Mouse (Mus musculus) neural tube, embryonic 13.5 days (tissue): ENCODE data around the gene Cd86. TPM values are rescaled to one million over a fixed set of nuclear protein-coding genes. Genes with fewer than 3 reads are reported as not detected.

Experiments
- ATAC-seq: fragments of 200-750 bp; cut with Nextera tagmentation; 2 replicates; pipeline ENCODE4 v1.8.0; 2017; ENCODE audit warnings: low read depth, mild to moderate bottlenecking, moderate TSS enrichment, moderate library complexity
- H3K27ac ChIP-seq: fragments of 300-500 bp; sonication (generic); replicated peaks from 2 replicates; pipeline ENCODE4 v1.5.1; 2015; ENCODE audit warnings: moderate library complexity, mild to moderate bottlenecking, inconsistent platforms
- H3K27me3 ChIP-seq: fragments of 300-500 bp; sonication (generic); 2 replicates; pipeline ENCODE4 v1.6.1; 2015; ENCODE audit warnings: mild to moderate bottlenecking, inconsistent platforms
- H3K36me3 ChIP-seq: fragments of 300-500 bp; sonication (generic); 2 replicates; pipeline ENCODE4 v1.6.1; 2015; ENCODE audit warnings: mild to moderate bottlenecking, inconsistent platforms
- H3K4me1 ChIP-seq: fragments of 300-500 bp; sonication (generic); replicated peaks from 2 replicates; pipeline ENCODE4 v1.6.1; 2015; ENCODE audit warnings: inconsistent platforms
- H3K4me2 ChIP-seq: fragments of 300-500 bp; sonication (generic); 2 replicates; pipeline ENCODE4 v1.6.1; 2015; ENCODE audit warnings: inconsistent platforms, mild to moderate bottlenecking, moderate library complexity
- H3K4me3 ChIP-seq: fragments of 300-500 bp; sonication (generic); 2 replicates; pipeline ENCODE4 v1.5.1; 2015; ENCODE audit warnings: mild to moderate bottlenecking, inconsistent platforms
- H3K9ac ChIP-seq: fragments of 300-500 bp; sonication (generic); 2 replicates; pipeline ENCODE4 v1.6.1; 2015; ENCODE audit warnings: moderate library complexity, mild to moderate bottlenecking, inconsistent platforms
- H3K9me3 ChIP-seq: fragments of 300-500 bp; sonication (generic); 2 replicates; pipeline ENCODE4 v1.6.1; 2016; ENCODE audit warnings: inconsistent platforms
- WGBS: fragments of 180-500 bp; shearing (Covaris S2); methylation state at CpG from one replicate; pipeline ENCODE4 v1.1.7; 2015; 5-methylcytosine and 5-hydroxymethylcytosine counted together
- polyA plus RNA-seq: library from polyadenylated mRNA; unstranded; fragments of >200 nt; fragmentation: Nextera tagmentation; extraction: Ambion mirVana; gene quantifications from 2 replicates; pipeline ENCODE4 v1.2.1, GENCODE M21; 2015

Cd86 gene
- polyA plus RNA-seq, 1 experiment from 2014 or later, result 1.9 TPM

DNA sequence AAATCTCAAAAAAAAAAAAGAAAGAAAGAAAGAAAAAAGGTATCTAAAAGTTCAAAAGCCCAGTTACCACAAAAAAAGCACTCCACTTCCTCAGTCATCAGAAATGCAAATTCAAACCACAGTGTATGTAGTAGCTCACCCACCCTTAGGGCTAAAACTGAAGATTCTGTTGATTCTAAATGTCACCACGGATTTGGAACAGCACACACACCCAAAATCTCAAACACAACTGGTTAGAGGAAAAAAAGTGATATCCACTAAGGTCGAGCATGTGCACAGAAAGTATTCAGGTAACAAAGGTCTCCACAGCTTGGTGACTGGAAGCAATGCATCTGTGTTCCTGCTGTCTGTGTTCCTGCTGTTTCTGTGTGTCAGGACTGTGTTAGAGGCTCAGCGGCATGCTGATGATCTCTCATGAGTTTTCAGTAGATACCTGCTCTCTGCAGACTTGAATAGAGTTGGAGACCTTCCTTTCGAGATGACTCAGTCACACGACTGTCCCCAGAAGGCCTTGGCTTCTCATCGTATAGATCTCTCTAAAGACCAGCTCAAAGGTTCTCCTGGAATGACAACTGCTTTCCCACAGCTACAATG, 18.5 kb upstream of the Cd86 start:
- H3K36me3 ChIP-seq, result no peaks in the 10 kb centered on the region
- no peak overlapping the region for H3K9ac ChIP-seq
- H3K4me3 ChIP-seq, result no peak overlapping the region
- no peaks in the 10 kb centered on the region for H3K27me3 ChIP-seq
- no peaks in the 10 kb centered on the region for H3K9me3 ChIP-seq
- no peak for ATAC-seq
- 80% methylated on average over 6 of the region's 6 CpGs for WGBS
- no peaks in the 10 kb centered on the region for H3K4me1 ChIP-seq
- H3K4me2 ChIP-seq, result no peak overlapping the region
- H3K27ac ChIP-seq, result no peak overlapping the region

- H3K36me3 ChIP-seq, result no peaks in the 10 kb centered on the region
- H3K27me3 ChIP-seq, result no peaks in the 10 kb centered on the region
- no peak for ATAC-seq
- no peak overlapping the region for H3K4me3 ChIP-seq
- 89% methylated on average over 3 of the region's 3 CpGs for WGBS
- no peak overlapping the region for H3K27ac ChIP-seq
- no peak overlapping the region for H3K9ac ChIP-seq
- no peak overlapping the region for H3K4me2 ChIP-seq
- no peaks in the 10 kb centered on the region for H3K4me1 ChIP-seq
- no peaks in the 10 kb centered on the region for H3K9me3 ChIP-seq
These were observed 15.9 kb upstream of the Cd86 start for GRCm38 (mm10) chr16:36681829-36682228.

DNA sequence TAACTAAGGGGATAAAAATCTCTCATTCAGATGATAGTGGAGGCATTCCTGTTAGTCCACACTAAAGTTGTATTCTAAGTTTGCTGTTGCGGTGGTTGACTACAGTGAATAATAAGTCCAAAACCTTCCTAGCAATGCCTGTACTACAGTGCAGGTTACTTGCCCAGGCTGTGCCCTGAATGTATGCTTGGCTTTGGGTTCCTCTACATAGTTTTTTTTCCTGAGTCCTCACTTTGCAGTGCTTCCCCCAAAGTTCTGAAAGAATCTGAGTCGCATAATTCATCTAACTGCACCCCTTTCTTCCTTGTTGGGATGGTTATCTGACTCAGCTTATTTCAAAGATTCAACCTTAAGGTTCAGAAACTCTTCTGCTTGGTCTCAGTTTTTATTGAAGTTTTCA, 10.0 kb upstream of the Cd86 start:
- H3K9me3 ChIP-seq, result no peaks in the 10 kb centered on the region
- no peak overlapping the region for H3K9ac ChIP-seq
- H3K4me1 ChIP-seq, result no peaks in the 10 kb centered on the region
- H3K27ac ChIP-seq, result no peak overlapping the region
- 92% methylated on average over 2 of the region's 2 CpGs for WGBS
- H3K4me3 ChIP-seq, result no peak overlapping the region
- no peaks in the 10 kb centered on the region for H3K36me3 ChIP-seq
- ATAC-seq, result no peak
- H3K4me2 ChIP-seq, result no peak overlapping the region
- no peaks in the 10 kb centered on the region for H3K27me3 ChIP-seq

DNA sequence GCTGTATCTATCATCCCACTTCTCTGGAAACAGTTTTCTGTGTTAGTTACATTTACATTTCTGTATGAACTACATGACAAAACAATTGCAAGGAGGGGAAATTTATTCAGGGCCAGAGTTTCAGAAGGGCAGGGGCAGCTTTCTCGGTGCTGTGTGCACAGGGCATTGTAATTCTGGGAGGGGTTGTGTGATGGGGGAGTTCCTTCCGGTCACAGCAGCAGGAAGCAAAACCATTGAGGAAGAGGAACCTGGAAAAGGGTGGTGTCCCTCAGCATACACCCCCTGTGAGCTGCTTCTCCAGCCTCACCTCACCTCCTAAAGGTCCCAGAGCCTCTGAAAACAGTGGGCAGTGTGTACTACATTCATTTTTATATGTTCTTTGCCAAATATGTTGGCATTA, 9.4 kb upstream of the Cd86 start:
- WGBS, result 45% methylated on average over 2 of the region's 2 CpGs
- no peak overlapping the region for H3K9ac ChIP-seq
- H3K4me3 ChIP-seq, result no peak overlapping the region

GRCm38 (mm10) chr16:36674457-36675204, 8.8 kb upstream of the Cd86 start:
- no peaks in the 10 kb centered on the region for H3K27me3 ChIP-seq
- no peak overlapping the region for H3K4me3 ChIP-seq
- no peak overlapping the region for H3K27ac ChIP-seq
- 68% methylated on average over 7 of the region's 7 CpGs for WGBS
- H3K4me2 ChIP-seq, result no peak overlapping the region
- no peaks in the 10 kb centered on the region for H3K36me3 ChIP-seq
- no peak overlapping the region for H3K9ac ChIP-seq
- no peaks in the 10 kb centered on the region for H3K4me1 ChIP-seq
- no peaks in the 10 kb centered on the region for H3K9me3 ChIP-seq
- ATAC-seq, result no peak

More for the DNA sequence above, 9.4 kb upstream of the Cd86 start:
- H3K36me3 ChIP-seq, result no peaks in the 10 kb centered on the region
- no peaks in the 10 kb centered on the region for H3K27me3 ChIP-seq
- no peak overlapping the region for H3K4me2 ChIP-seq
- no peak for ATAC-seq
- no peak overlapping the region for H3K27ac ChIP-seq
- H3K4me1 ChIP-seq, result no peaks in the 10 kb centered on the region
- H3K9me3 ChIP-seq, result no peaks in the 10 kb centered on the region

DNA sequence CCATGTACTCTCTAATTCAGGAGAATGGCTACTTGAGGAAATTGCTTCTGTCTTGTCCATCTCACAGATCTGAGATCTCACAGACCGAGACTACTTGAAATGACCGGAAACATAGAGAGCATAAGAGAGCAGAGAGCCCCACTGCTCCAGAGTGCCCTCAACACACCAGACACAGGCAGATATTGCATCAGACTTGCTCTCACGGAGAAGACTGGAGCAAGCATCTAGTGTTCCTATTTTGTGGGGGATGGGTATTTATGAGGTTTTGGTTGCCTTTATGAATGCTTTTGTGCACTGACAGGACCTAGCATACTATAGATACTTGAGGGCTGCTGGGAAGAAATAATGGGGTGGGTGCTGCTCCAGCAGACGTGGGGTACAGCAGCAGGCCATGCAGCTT, 7.3 kb upstream of the Cd86 start:
- 83% methylated on average over 4 of the region's 4 CpGs for WGBS
- H3K4me2 ChIP-seq, result no peak overlapping the region
- H3K9ac ChIP-seq, result no peak overlapping the region
- no peaks in the 10 kb centered on the region for H3K36me3 ChIP-seq
- no peaks in the 10 kb centered on the region for H3K27me3 ChIP-seq
- no peaks in the 10 kb centered on the region for H3K4me1 ChIP-seq
- H3K27ac ChIP-seq, result no peak overlapping the region
- no peak for ATAC-seq
- no peak overlapping the region for H3K4me3 ChIP-seq
- no peaks in the 10 kb centered on the region for H3K9me3 ChIP-seq

- H3K4me3 ChIP-seq, result no peak overlapping the region
- WGBS, result 89% methylated on average over 3 of the region's 3 CpGs
These were observed 4.7 kb upstream of the Cd86 start for GRCm38 (mm10) chr16:36670590-36670989.

DNA sequence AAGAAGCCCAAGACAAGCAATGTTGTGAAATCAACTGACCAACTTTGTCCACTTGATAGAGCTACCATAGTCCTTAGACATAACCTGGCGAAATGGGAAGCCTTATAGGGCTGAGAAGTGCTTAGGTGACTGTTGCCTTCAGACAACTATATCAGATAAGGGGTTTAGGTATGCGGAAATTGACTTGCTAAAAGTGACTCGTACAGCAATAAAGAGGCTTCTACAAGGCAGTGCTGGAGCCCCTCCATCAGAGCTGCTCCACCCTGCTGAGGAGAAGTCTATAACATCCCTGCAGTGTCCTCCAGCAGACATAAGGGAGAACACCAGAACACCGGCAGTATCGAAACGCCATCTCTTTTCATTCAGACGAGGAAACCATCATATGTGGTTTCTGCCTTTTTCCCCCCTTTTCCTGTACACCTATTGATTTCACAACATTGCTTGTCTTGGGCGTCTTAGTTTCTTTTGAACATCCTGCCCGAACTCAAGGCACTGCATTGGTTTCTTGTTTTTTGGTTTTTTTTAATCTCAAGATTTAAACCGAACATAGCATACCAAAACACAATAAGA, 652 bp upstream of the Cd86 start:
- WGBS, result 94% methylated on average over 10 of the region's 10 CpGs
- no peak for ATAC-seq

More at GRCm38 (mm10) chr16:36670590-36670989, 4.7 kb upstream of the Cd86 start:
- no peaks in the 10 kb centered on the region for H3K27me3 ChIP-seq
- no peak for ATAC-seq
- no peak overlapping the region for H3K9ac ChIP-seq
- H3K36me3 ChIP-seq, result no peaks in the 10 kb centered on the region
- no peak overlapping the region for H3K4me2 ChIP-seq
- no peaks in the 10 kb centered on the region for H3K4me1 ChIP-seq
- no peaks in the 10 kb centered on the region for H3K9me3 ChIP-seq
- no peak overlapping the region for H3K27ac ChIP-seq

DNA sequence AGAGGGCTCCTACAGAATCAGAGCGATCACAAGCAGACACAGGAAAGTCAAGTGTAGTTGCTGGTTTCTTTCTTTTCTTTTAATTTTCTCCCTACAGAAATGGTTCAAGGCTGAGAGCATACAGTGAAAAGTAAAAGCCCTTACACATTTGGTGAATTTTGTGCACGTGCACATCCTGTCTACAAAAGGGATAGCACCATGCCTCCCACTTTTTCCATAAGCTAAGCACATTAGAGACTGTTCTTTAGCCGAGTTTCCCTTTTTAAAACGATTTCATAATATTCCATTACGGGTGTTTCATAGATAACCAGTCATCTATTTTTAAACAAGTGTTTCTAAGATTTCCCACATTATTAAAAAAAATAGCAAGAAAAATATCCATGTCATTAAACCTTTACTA, 2.4 kb downstream of the Cd86 start:
- Histone ChIP-seq H3K9ac (no peak overlapping the region), H3K36me3 (no peaks in the 10 kb centered on the region), H3K4me1 (no peaks in the 10 kb centered on the region), H3K9me3 (no peaks in the 10 kb centered on the region), H3K4me3 (no peak overlapping the region), H3K27ac (no peak overlapping the region), H3K4me2 (no peak overlapping the region), H3K27me3 (no peaks in the 10 kb centered on the region)
- ATAC-seq, result no peak
- 90% methylated on average over 5 of the region's 5 CpGs for WGBS

More for the DNA sequence above, 652 bp upstream of the Cd86 start:
- Histone ChIP-seq H3K9ac (no peak overlapping the region), H3K9me3 (no peaks in the 10 kb centered on the region), H3K27me3 (no peaks in the 10 kb centered on the region), H3K4me1 (no peaks in the 10 kb centered on the region), H3K27ac (no peak overlapping the region), H3K4me3 (no peak overlapping the region), H3K4me2 (no peak overlapping the region), H3K36me3 (no peaks in the 10 kb centered on the region)

DNA sequence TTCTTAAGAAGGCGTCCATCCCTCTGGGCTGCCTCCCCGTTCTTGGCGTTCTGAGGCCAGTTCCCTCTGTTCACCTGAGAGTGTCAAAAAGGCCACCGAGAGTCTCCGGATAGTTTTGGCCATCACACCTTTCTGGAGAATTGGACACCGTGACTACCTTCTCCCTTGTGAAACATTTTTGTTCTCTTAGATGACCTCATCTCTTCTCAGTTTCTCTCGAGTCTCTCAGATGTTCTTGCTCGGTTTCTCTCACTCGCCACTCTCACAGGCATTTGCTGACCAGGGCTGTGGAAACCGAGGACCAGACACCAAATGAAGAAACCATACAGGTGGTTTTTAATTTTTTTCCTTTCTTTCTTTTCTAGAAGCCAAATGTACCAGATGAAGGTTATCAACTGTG, 4.6 kb downstream of the Cd86 start:
- no peaks in the 10 kb centered on the region for H3K27me3 ChIP-seq
- H3K27ac ChIP-seq, result no peak overlapping the region
- 91% methylated on average over 10 of the region's 10 CpGs for WGBS

DNA sequence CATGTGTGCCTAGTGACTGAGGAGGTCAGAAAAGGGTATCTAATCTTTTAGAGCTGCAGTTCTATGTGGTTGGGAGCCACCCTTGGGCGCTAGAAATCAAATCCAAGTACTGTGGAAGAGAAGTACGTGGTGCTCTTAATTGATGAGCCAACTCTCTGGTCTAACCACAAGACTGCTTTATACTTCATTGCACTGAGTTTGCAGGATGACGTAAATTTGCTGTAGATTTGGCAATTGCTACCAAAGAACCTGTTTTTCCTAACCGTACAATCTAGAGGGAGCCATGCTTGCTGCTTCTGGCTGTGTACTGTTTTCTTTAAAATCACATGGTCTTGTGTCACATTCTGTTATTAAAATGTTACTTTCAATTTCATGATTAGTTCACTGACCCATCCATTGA, 10.0 kb downstream of the Cd86 start:
- H3K27me3 ChIP-seq, result no peaks in the 10 kb centered on the region
- no peak overlapping the region for H3K4me2 ChIP-seq
- H3K9me3 ChIP-seq, result peaks cover 6% of the 10 kb centered on the region; the same call in 1 of the 2 replicates
- H3K36me3 ChIP-seq, result no peaks in the 10 kb centered on the region
- no peak for ATAC-seq
- no peak overlapping the region for H3K4me3 ChIP-seq
- WGBS, result 91% methylated on average over 4 of the region's 4 CpGs
- H3K27ac ChIP-seq, result no peak overlapping the region
- H3K9ac ChIP-seq, result no peak overlapping the region
- H3K4me1 ChIP-seq, result no peaks in the 10 kb centered on the region

More for the DNA sequence above, 4.6 kb downstream of the Cd86 start:
- H3K9me3 ChIP-seq, result peaks cover 6% of the 10 kb centered on the region; the same call in 1 of the 2 replicates
- H3K4me2 ChIP-seq, result no peak overlapping the region
- H3K36me3 ChIP-seq, result no peaks in the 10 kb centered on the region
- no peak for ATAC-seq
- no peak overlapping the region for H3K9ac ChIP-seq
- no peaks in the 10 kb centered on the region for H3K4me1 ChIP-seq
- no peak overlapping the region for H3K4me3 ChIP-seq

DNA sequence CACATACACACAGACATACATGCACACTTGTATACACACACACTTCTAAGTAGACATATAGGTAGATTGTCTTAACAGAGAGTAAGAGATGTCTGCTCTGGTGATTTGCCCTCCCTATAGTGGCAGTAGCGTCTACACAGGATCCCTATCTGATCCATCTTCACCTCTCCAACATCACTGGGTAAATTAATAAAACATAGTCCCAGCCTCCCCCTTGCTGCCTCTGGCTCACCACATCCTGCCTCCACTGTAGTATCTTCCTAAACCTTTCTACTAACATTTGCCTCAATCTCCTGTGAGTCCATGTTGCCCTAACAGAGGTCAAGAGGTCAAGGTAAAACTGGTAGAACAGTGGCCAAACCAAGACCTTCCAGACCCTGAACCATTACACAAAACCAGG, 10.7 kb downstream of the Cd86 start:
- Histone ChIP-seq H3K4me1 (no peaks in the 10 kb centered on the region), H3K4me3 (no peak overlapping the region), H3K36me3 (no peaks in the 10 kb centered on the region), H3K27me3 (no peaks in the 10 kb centered on the region), H3K9me3 (peaks cover 6% of the 10 kb centered on the region; the same call in 1 of the 2 replicates), H3K4me2 (no peak overlapping the region), H3K9ac (no peak overlapping the region), H3K27ac (no peak overlapping the region)
- ATAC-seq, result no peak
- 97% methylated on average over 1 of the region's 1 CpGs for WGBS
